Mouse (Mus musculus): Measurements from ENCODE around the gene Zfp771.
"Not testable (repeated sequence)": the region's sequence is repeated elsewhere in the genome, so short reads cannot be mapped to it uniquely, and the experiment has no call there.

Zfp771 gene

GRCm38 (mm10) chr7:127217901-127218642 is 26.0 kb upstream of the Zfp771 start:
- no peak for DNase-seq (ENCODE audit: low read depth, low spot score)

- no peak for DNase-seq (ENCODE audit: low read depth, low spot score)
Observed at GRCm38 (mm10) chr7:127218670-127219069, 25.4 kb upstream of the Zfp771 start.

DNA sequence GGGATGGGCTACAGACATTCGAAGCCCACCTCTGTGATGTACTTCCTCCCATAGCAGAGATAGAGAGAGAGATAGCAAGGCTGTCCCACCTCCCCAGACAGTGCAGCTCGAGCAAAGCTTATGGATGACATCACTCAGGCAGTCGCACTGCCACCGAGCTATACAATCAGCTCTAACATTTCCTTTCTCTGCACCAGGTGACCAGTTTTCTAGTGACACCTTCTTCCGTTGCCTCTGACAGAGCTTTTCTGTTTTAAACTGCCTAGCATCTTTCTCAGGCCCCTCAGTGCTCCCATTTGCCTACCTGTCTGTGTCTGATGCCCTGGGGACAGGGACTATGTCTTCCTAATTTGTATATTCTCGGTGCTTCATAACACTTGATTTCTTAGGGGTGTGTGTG is 23.6 kb upstream of the Zfp771 start:
- no peak for DNase-seq (ENCODE audit: low read depth, low spot score)

DNA sequence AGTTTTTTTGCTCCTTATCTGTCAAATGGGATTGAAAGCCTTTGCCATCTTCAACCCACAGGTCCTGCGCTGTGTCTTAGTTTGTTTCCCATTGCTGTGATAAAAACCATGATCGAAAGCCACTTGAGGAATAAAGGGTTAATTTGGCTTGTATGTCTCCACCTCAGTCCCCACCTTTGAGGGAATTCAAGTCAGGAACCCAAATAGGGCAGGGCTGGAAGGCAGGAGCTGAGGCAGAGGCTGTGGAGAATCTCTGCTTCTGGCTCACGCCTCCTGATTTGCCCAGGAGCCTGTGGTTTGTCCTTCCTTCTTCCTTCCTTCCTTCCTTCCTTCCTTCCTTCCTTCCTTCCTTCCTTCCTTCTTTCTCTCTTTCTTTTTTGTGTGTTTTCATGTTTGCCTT is 21.0 kb upstream of the Zfp771 start:
- DNase-seq (ENCODE audit: low read depth, low spot score) = peak; percentile 54

GRCm38 (mm10) chr7:127223515-127224478 is 20.3 kb upstream of the Zfp771 start:
- peak; percentile 62 for DNase-seq (ENCODE audit: low read depth, low spot score)

GRCm38 (mm10) chr7:127224616-127225015 is 19.5 kb upstream of the Zfp771 start:
- DNase-seq (ENCODE audit: low read depth, low spot score) = peak; percentile 59

GRCm38 (mm10) chr7:127225147-127225995 is 18.7 kb upstream of the Zfp771 start:
- DNase-seq (ENCODE audit: low read depth, low spot score) = peak; percentile 90

GRCm38 (mm10) chr7:127228615-127229303 is 15.3 kb upstream of the Zfp771 start:
- peak; percentile 94 for DNase-seq (ENCODE audit: low read depth, low spot score)

DNA sequence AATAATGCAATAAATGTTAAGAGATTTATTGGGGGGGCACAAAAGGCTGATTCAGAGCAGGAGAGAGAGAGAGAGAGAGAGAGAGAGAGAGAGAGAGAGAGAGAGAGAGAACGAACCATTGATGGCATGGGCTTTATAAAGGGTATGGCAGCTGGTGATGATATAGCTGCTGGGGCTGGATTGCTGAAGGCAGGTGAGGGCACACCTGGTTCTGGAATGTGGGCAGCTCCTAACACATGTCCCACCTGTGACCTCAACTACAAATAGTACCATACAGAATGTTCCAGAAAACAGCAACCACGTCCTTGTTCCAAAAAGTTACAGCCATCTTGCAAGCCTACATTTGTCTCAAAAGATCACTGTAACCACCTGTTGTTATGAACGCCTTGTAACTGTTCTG is 12.7 kb upstream of the Zfp771 start:
- DNase-seq (ENCODE audit: low read depth, low spot score) = no peak

GRCm38 (mm10) chr7:127231826-127232621 is 12.1 kb upstream of the Zfp771 start:
- DNase-seq (ENCODE audit: low read depth, low spot score) = no peak

- peak; percentile 96 for DNase-seq (ENCODE audit: low read depth, low spot score)
Observed at GRCm38 (mm10) chr7:127232622-127233367, 11.3 kb upstream of the Zfp771 start, which contains the start of the genes Zfp553 and Sept1. Gene Zfp553 (plus strand): TSS chr7:127233061. Gene Sept1 (minus strand): TSS chr7:127233130.

DNA sequence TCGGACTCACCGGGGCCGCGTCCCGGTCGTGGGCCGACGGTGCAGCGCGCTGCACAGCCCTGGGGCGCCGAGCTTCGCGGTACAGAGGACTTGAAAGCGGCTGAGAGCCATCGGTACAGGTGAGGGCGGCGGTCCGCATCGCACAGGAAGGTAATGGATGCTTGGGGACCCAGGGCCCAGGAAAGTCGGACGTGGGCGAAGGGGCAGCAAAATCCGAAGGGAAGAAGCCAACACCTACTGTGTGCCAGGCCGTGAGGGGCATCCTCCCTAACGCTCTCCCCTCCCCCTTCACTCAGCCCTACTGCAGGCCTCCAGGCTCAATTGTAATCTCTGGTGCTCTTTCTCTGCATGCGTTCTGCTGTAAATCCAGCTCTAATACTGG is 10.7 kb upstream of the Zfp771 start:
- DNase-seq (ENCODE audit: low read depth, low spot score) = no peak

DNA sequence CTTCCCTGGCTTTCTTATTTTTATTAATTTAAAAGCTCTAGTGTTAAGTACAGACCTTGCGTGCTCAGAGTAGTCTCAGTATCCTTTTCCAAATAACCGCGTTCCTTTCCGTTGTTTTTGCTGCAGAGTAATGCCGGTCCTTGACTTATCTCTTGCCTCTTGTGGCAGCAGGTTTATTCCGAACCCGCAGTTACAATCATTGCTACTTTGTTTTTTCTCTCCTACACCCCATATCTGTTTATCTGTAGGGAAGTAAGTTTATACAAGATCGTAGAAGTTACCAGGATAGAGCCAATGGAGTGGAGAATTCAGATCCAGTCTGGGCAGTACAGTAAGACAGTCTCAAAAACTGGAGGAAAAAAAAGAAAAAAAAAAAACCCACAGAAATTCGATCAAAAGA is 10.3 kb upstream of the Zfp771 start:
- no peak for DNase-seq (ENCODE audit: low read depth, low spot score)

- DNase-seq (ENCODE audit: low read depth, low spot score) = no peak
Observed at GRCm38 (mm10) chr7:127234777-127235176, 9.3 kb upstream of the Zfp771 start.

GRCm38 (mm10) chr7:127243361-127243867 is 660 bp upstream of the Zfp771 start:
- DNase-seq (ENCODE audit: low read depth, low spot score) = no peak

DNA sequence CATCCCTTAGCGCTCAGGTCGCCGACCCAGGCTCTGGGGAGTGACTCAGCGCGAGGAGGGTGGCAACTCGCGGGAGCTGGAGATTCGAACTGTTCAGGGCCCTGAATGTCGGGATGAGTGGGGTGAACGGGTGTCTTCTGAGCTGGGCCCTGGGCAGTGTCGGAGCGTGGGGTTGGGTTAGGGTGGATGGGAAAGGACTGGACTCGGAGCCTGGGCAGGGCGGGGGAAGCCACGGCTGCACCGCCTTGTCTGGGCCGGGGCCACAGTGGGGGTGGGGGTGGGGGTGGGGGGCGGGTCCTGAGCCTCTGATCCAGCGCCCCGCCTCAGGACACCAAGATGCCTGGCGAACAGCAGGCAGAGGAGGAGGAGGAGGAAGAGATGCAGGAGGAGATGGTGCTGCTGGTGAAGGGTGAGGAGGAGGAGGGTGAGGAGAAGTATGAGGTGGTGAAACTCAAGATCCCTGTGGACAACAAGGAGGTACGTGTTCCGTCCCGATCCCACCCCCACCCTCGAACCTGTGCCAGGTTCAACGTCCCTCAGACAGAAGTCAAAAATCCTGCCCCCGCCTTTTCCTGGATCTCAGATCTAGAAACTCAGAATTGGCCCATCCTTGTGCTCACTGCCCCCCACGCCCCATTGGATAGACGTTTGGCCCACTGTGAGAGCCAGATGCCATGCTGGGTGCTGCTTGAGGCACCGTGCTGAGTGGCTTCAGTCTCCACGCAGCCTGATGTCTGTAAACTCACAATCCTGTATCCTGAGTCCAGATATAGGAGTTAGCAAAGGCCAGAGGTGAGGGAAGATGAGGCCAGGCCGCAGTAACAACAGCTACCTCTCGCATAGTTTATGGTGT is 810 bp downstream of the Zfp771 start:
- no peak for DNase-seq (ENCODE audit: low read depth, low spot score)

DNA sequence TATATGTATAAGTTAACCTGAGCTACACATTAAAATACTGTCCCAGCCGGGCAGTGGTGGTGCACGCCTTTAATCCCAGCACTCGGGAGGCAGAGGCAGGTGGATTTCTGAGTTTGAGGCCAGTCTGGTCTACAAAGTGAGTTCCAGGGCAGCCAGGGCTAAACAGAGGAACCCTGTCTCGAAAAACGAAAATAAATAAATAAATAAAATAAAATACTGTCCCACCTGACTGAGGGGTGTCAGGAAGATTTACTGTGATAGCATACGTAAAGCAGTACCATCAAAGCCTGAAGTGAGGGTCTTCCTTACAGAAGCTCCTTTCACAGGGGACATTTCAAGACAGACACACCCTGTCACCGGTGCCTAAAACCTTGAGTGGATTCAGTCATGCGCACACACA is 6.4 kb downstream of the Zfp771 start:
- DNase-seq (ENCODE audit: low read depth, low spot score) = not testable (repeated sequence)

DNA sequence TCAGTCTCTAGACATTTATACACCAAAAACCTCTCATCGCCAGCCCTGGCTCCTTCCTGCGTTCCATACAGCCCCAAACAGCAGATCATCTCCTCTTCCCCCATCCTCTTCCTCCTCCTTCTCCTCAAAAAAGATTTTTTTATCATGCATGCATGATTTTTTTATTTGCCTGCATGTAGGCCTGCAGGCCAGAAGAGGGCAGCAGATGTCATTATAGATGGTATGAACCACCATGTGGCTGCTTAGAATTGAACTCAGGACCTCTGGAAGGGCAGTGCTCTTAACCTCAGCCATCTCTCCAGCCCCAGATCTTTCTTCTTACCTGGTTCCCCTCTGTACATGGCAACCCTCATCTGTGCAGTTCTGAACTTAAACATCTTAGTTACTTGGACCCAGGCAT is 8.3 kb downstream of the Zfp771 start:
- peak; percentile 66 for DNase-seq (ENCODE audit: low read depth, low spot score)
